Mouse (Mus musculus) spleen, adult 2 months (tissue): ENCODE measurements around the gene Serpina3f.

ENCODE experiments used
- CTCF ChIP-seq: fragments of 200-500 bp; IDR thresholded peaks from 2 replicates; pipeline ENCODE4 v1.5.1; 2011; ENCODE audit warnings: mild to moderate bottlenecking, inconsistent platforms; ENCODE audit not compliant: insufficient read depth, insufficient read length, insufficient replicate concordance; ENCODE audit errors: extremely low read depth
- POLR2A ChIP-seq: fragments of 200-500 bp; IDR thresholded peaks from 2 replicates; pipeline ENCODE4 v1.6.1; 2011; ENCODE audit warnings: low read depth, low read length, inconsistent platforms

GRCm38 (mm10) chr12:104248231-104248630 lies 33.9 kb downstream of the Serpina3f start:
- TF ChIP-seq CTCF (no peak), POLR2A (no peak)
